Mouse (Mus musculus) cerebellum, adult 2 months (tissue): ENCODE measurements around the gene H2-Q4. TPM values are rescaled to one million over a fixed set of nuclear protein-coding genes. Genes with fewer than 3 reads are reported as not detected.
"Not testable (repeated sequence)": the region's sequence is repeated elsewhere in the genome, so short reads cannot be mapped to it uniquely, and the experiment has no call there.

Experiments
- DNase-seq, 2 experiments: peaks; one replicate each; pipeline ENCODE4 v3.0.0; 2021
- H3K27ac ChIP-seq: fragments of 200-500 bp; 2 replicates; pipeline ENCODE4 v1.5.1; 2012; ENCODE audit warnings: low read length, control low read depth, inconsistent platforms; ENCODE audit not compliant: insufficient read depth
- H3K27me3 ChIP-seq: fragments of 200-500 bp; 2 replicates; pipeline ENCODE4 v1.6.1; 2012; ENCODE audit warnings: inconsistent platforms, mild to moderate bottlenecking, low read length, moderate library complexity; ENCODE audit not compliant: control insufficient read depth, insufficient read depth
- H3K4me1 ChIP-seq: fragments of 200-500 bp; 2 replicates; pipeline ENCODE4 v1.6.1; 2011; ENCODE audit warnings: low read length; ENCODE audit not compliant: control insufficient read depth, insufficient read depth
- H3K4me3 ChIP-seq: fragments of 200-500 bp; replicated peaks from 2 replicates; pipeline ENCODE3; 2011; ENCODE audit warnings: mild to moderate bottlenecking, low read depth, low read length, control low read depth; ENCODE audit not compliant: insufficient read depth
- CTCF ChIP-seq: fragments of 200-500 bp; IDR thresholded peaks from 2 replicates; pipeline ENCODE4 v1.5.1; 2011; ENCODE audit warnings: low read depth, mild to moderate bottlenecking, control low read depth, low read length, moderate library complexity, borderline replicate concordance; ENCODE audit not compliant: insufficient read depth
- POLR2A ChIP-seq: fragments of 200-500 bp; IDR thresholded peaks from 2 replicates; pipeline ENCODE4 v1.6.1; 2011; ENCODE audit warnings: low read length, control low read depth, borderline replicate concordance; ENCODE audit not compliant: insufficient read depth
- WGBS: fragments of 180-500 bp; shearing (Covaris S2); methylation state at CpG from one replicate; pipeline ENCODE4 v1.1.7; 2018; 5-methylcytosine and 5-hydroxymethylcytosine counted together
- polyA plus RNA-seq: library from polyadenylated mRNA; depleted of rRNA; stranded (reverse); fragments of >200 nt; gene quantifications from 2 replicates; pipeline ENCODE4 v1.2.3, GENCODE M21; 2012

The H2-Q4 gene
- polyA plus RNA-seq, 1 experiment: 7.0 TPM

GRCm38 (mm10) chr17:35418772-35419171 lies 39.4 kb downstream of the H2-Q4 start:
- Histone ChIP-seq H3K27ac (no peak overlapping the region), H3K4me3 (no peak overlapping the region), H3K4me1 (no peaks in the 10 kb centered on the region), H3K27me3 (no peaks in the 10 kb centered on the region; the same call in 1 of the 2 replicates)
- TF ChIP-seq POLR2A: no peak
- TF ChIP-seq CTCF: no peak
- WGBS: 84% methylated on average over 7 of the region's 7 CpGs
- no peak for DNase-seq

- H3K4me3 ChIP-seq, H3K27ac ChIP-seq, DNase-seq, H3K4me1 ChIP-seq, H3K27me3 ChIP-seq: not testable (repeated sequence)
- WGBS: 67% methylated on average over 4 of the region's 4 CpGs
These were observed 40.1 kb downstream of the H2-Q4 start for GRCm38 (mm10) chr17:35419564-35419963.

GRCm38 (mm10) chr17:35420206-35420810 lies 40.9 kb downstream of the H2-Q4 start:
- H3K27ac ChIP-seq, H3K4me1 ChIP-seq, H3K27me3 ChIP-seq, DNase-seq, H3K4me3 ChIP-seq: not testable (repeated sequence)
- whole genome bisulfite sequencing: 15% methylated on average over 11 of the region's 11 CpGs

GRCm38 (mm10) chr17:35421331-35421730 lies 41.9 kb downstream of the H2-Q4 start:
- not testable (repeated sequence) for DNase-seq, H3K4me1 ChIP-seq, H3K27ac ChIP-seq, H3K27me3 ChIP-seq, H3K4me3 ChIP-seq
- WGBS: 90% methylated on average over 4 of the region's 4 CpGs

- DNase-seq, H3K4me1 ChIP-seq, H3K27ac ChIP-seq, H3K27me3 ChIP-seq, H3K4me3 ChIP-seq: not testable (repeated sequence)
- WGBS: 88% methylated on average over 5 of the region's 5 CpGs
These were observed 42.9 kb downstream of the H2-Q4 start for GRCm38 (mm10) chr17:35422360-35422759.

GRCm38 (mm10) chr17:35423131-35423810 lies 43.9 kb downstream of the H2-Q4 start:
- DNase-seq, H3K4me1 ChIP-seq, H3K4me3 ChIP-seq, H3K27ac ChIP-seq, H3K27me3 ChIP-seq: not testable (repeated sequence)
- WGBS: 69% methylated on average over 3 of the region's 3 CpGs

GRCm38 (mm10) chr17:35424106-35424505 lies 44.7 kb downstream of the H2-Q4 start:
- WGBS: 93% methylated on average over 3 of the region's 3 CpGs
- not testable (repeated sequence) for H3K4me1 ChIP-seq, H3K27me3 ChIP-seq, H3K27ac ChIP-seq, H3K4me3 ChIP-seq, DNase-seq

GRCm38 (mm10) chr17:35424624-35425416 lies 45.4 kb downstream of the H2-Q4 start, which contains the start of gene H2-Q6:
Gene H2-Q6, plus strand, starts transcription at chr17:35424850.
- DNase-seq: peak in 1 of 2 experiments; percentile 17
- H3K4me1 ChIP-seq, H3K27ac ChIP-seq, H3K4me3 ChIP-seq, H3K27me3 ChIP-seq: not testable (repeated sequence)
- WGBS: 2% methylated on average over 60 of the region's 66 CpGs

- WGBS: 18% methylated on average over 28 of the region's 28 CpGs
- H3K4me1 ChIP-seq, H3K27ac ChIP-seq, DNase-seq, H3K27me3 ChIP-seq, H3K4me3 ChIP-seq: not testable (repeated sequence)
These were observed 46.1 kb downstream of the H2-Q4 start for GRCm38 (mm10) chr17:35425474-35425873.

- H3K4me3 ChIP-seq, DNase-seq, H3K27me3 ChIP-seq, H3K27ac ChIP-seq, H3K4me1 ChIP-seq: not testable (repeated sequence)
- 90% methylated on average over 6 of the region's 6 CpGs for WGBS
These were observed 49.5 kb downstream of the H2-Q4 start for GRCm38 (mm10) chr17:35428883-35429282.

GRCm38 (mm10) chr17:35430671-35431070 lies 51.3 kb downstream of the H2-Q4 start:
- not testable (repeated sequence) for H3K27me3 ChIP-seq, DNase-seq, H3K27ac ChIP-seq, H3K4me1 ChIP-seq, H3K4me3 ChIP-seq
- WGBS: 84% methylated on average over 6 of the region's 6 CpGs

- H3K27ac ChIP-seq, H3K4me1 ChIP-seq, H3K27me3 ChIP-seq, DNase-seq, H3K4me3 ChIP-seq: not testable (repeated sequence)
- 81% methylated on average over 3 of the region's 3 CpGs for WGBS
These were observed 52.8 kb downstream of the H2-Q4 start for GRCm38 (mm10) chr17:35432167-35432566.
